Mouse (Mus musculus) ovary, adult 18-20 months (tissue): ENCODE measurements around the gene Mapk14.
"Not testable (repeated sequence)": the region's sequence is repeated elsewhere in the genome, so short reads cannot be mapped to it uniquely, and the experiment has no call there.

Source experiments
- DNase-seq: peaks from one replicate; pipeline ENCODE4 v3.0.0; 2022; ENCODE audit warnings: low spot score, mixed read lengths

The Mapk14 gene

DNA sequence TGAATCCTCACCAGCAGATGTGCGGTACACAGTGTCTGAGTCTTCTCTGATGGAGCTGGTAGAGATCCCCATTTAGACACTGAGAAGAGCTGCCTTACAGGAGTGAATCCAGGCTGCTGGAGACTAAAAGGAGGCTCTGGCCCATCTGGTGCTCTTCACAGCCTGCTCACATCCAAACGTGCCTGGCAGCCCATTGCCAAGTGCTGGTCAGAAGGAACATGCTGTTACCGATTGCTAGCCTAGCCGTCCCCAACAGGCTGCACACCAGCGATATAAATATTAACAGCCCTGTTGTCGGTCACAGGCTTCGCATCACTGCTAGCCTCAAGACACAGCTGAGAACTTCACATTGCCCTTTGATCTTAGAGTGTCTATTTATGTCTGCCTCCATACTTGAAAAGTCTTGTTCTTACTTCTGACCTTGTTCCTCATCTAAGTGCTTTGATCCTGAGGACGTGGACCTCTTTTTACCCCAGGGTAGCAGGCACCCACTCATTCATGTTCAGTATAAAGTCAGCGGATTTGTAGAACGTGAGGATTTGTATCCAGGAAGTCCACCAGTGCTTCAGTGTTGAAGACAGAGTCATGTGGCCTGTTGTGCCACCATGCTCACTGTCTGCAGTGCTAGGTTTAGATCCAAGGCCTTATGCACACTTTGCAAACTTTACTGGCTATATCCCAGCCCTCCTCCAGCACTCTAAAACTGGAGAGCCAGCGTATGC is 52.2 kb downstream of the Mapk14 start:
- DNase-seq = no peak

DNA sequence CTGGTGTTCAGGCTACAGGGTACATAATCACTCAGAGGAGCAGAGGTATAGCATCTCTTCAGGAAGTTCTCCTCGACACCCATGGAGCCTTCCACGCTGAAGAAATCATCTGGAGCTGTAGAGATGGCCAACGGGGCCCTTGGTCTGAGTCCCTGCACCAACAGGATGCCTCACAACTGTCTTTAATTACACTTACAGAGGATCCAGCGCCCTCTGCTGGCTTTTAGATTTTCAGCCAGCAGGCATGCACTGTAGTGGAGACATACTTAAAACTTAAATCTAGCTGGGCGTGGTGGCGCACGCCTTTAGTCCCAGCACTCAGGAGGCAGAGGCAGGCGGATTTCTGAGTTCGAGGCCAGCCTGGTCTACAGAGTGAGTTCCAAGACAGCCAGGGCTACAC is 52.8 kb downstream of the Mapk14 start:
- DNase-seq = no peak

- no peak for DNase-seq
Observed at GRCm38 (mm10) chr17:28745773-28746172, 54.6 kb downstream of the Mapk14 start.

- DNase-seq = no peak
Observed at GRCm38 (mm10) chr17:28748001-28748400, 56.9 kb downstream of the Mapk14 start.

DNA sequence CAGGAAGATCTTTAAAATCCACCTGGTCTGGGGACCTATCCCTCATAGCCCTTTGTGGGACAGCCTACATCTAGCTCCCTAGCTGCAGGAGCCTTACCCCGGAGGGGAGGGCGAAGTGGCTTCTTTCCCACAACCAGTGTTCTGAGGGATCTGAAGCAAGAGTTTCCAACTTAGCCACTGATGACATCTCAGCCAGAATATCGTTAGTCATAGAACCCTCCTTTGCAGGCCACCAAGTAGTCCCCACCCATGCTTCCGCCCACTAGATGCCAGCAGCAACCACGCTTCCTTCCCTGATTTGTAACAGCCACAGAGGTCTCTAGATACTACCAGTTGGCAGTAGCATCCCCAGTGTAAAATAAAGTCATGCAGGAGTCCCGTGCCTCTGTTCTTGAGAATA is 59.5 kb downstream of the Mapk14 start:
- DNase-seq = no peak

DNA sequence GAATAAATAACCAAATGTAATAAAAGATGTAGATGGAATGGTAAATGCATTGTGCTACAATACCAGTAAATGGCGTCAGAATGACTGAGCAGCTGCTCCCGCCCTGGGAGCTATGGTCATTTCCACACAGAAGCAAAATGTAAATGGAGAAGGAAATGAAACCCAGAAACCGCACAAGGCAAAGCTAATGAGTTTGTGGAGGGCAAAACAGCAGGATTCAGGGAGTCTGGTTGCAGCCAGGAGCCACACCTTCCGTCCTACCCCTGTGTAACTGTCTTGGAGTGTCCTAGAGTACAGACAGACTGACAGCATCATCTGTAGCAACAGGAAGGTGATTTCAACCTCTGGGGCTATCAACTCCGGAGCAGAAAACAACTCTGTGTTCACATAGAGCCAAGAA is 65.3 kb downstream of the Mapk14 start:
- no peak for DNase-seq

DNA sequence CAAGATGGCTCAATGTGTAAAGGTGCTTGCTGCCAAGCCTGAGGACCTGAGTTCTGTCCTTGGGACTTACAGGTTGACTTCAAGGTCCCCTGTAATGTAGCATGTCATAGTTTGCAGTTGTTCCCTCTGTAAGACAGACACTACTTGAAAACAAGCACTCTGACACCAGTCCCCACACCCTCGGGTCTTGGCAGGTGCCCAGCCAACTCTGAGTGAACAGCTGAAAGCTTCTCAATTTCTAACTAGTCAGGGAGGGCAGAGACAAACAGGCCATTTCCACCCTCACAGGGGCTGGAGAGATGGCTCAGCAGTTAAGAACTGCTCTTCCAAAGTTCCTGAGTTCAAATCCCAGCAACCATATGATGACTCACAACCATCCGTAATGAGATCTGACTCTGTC is 66.3 kb downstream of the Mapk14 start:
- DNase-seq = no peak

GRCm38 (mm10) chr17:28760736-28761312 is 69.7 kb downstream of the Mapk14 start:
- DNase-seq = no peak

- peak; percentile 36 for DNase-seq
Observed at GRCm38 (mm10) chr17:28761871-28762270, 70.7 kb downstream of the Mapk14 start.

DNA sequence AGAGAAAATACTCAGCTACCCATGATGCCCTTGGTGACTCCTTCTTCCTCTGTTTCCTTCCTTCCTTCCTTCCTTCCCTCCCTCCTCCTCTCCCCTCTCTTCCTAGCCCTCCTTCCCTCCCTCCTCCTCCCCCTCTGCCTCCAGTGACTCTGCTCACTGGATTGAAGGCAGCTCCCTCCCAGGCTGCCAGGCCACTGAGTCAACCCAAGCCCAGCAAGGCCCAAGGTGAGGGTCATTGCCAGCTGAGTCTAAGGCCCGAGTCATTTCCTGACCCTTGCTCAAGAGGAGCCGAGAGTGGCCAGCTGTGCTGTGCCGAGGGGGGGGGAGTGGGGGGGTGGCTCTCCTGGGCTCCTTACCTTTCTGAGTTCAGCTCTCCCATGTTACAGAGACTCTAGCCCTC is 75.1 kb downstream of the Mapk14 start:
- no peak for DNase-seq

DNA sequence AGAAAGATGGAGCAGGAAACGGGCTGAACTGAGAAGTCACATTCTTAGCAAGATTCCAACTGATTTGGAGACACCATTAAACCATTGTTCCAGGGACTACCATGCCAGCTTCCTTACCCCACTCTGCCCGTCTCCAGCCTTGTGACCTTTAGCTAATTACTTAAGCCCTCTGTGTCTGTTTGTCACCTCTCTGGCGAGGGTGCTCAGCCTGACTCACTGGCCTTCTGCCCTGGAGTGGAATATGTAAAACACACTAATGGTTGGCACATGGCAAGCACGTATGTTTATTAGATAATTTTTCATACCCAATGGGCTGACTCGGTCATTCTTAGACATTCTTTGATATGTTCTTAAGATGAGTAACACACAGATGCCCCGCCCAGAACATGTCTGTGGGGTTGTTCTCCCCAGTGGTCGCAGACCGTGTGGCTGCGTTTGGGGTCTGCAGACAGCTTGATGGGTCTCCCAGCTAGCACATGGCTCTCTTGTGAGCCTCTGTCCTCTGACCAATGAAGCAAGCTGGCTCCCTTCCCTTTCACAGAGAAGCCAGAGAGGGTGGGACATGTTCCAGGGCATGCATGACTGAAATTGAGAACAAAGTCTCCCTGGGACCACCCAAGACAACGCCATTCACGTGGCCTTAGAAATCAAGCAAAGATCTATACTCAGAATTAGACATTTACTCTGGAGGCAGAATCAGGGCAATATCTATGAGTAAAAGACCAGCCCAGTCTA is 75.8 kb downstream of the Mapk14 start:
- DNase-seq = no peak

DNA sequence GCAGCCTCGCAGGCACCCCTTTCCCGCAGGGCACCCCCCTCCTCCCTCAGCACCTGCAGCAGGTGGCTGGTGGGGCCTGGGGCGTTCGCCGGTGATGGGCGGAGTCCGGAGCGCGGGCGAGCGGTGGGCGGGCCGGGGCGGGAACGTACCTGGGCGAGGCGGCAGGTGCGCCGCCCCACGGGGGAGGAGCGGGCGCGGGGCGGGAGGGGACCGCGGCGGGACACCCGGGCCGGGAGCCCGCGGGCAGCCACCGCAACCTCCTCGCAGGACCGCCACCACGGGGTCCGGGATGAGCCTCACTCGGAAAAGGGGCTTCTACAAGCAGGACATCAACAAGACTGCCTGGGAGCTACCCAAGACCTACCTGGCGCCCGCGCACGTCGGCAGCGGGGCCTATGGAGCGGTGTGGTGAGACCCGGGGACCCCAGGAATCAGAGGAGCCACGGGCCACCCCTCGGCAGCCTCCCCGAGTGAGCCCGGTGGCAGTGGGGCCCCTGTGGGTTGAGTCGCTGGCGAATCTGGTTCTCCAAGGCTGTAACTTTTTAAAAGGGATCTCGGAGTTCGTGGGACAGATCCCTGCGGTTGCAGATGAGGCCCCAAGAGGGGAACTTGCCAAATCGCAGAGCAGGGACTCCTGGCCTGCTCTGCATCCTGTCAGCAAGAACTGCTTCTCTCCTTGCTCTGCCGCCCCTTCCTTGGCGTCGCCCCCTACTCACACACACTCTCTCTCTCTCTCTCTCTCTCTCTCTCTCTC is 78.2 kb downstream of the Mapk14 start, which contains the start of gene Mapk13:
Mapk13 (plus strand) TSS at position 177 of the 754 bp plus-strand sequence.
- no peak for DNase-seq

GRCm38 (mm10) chr17:28769875-28770421 is 78.8 kb downstream of the Mapk14 start:
- no peak for DNase-seq

- DNase-seq = no peak
Observed at GRCm38 (mm10) chr17:28771289-28771688, 80.2 kb downstream of the Mapk14 start.

DNA sequence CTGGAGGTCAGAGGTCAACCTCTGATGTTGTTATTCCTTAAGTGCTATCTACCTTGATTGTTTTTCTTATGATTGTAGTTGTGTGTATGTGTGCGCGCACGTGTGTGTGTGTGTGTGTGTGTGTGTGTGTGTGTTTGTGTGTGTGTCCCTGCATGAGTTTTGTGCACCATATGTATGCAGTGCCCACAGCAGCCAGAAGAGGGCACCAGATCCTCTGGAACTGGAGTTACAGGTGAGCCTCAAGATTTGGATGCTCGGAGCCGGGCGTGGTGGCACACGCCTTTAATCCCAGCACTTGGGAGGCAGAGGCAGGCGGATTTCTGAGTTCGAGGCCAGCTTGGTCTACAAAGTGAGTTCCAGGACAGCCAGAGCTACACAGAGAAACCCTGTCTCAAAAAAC is 83.2 kb downstream of the Mapk14 start:
- DNase-seq = not testable (repeated sequence)

DNA sequence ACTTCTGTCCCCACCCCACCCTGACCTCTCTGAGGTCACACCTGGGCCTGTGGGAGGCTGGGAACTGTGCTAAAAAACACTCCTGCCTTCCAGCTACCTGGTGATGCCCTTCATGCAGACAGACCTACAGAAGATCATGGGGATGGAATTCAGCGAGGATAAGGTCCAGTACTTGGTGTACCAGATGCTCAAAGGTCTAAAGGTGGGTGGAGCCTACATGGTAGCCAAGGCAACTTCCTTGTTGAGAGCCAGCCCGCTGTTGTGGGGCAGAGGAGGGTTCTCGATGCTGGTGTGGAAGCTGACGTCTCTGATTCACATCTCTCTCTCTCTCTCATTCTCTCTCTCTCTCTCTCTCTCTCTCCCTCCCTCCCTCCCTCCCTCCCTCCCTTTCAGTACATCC is 84.0 kb downstream of the Mapk14 start:
- DNase-seq = no peak

GRCm38 (mm10) chr17:28776817-28777216 is 85.7 kb downstream of the Mapk14 start:
- DNase-seq = no peak

DNA sequence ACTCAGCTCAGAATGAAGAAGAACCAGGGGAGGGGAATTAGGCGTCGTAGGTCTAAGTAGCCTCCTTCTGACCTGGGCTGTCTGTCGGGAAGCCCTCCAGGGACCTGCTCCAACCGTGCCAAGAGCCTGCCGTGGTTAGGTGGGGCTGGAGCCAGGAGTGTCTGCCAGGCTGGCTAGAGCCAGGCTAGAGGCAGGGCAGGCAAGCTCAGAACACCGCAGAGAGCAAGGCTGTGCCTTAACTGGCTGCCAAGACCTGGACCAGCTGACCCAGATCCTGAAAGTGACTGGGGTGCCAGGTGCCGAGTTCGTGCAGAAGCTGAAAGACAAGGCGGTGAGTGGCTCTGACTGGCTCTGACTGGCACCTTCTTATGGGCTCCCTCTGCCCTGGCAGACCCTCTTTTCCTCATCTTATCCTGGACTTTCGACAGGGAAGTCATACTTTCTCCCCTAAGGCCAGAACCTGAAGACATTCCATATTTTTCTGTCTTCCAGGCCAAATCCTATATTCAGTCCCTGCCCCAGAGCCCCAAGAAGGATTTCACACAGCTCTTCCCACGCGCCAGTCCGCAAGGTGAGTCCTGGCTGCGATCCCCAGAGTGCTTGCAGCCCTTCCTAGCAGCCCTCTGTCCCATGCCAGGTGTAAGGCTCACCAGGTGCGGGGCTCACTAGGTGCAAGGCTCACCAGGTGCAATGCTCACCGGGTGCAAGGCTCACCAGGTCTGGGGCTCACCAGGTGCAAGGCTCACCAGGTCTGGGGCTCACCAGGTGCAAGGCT is 86.3 kb downstream of the Mapk14 start:
- no peak for DNase-seq

DNA sequence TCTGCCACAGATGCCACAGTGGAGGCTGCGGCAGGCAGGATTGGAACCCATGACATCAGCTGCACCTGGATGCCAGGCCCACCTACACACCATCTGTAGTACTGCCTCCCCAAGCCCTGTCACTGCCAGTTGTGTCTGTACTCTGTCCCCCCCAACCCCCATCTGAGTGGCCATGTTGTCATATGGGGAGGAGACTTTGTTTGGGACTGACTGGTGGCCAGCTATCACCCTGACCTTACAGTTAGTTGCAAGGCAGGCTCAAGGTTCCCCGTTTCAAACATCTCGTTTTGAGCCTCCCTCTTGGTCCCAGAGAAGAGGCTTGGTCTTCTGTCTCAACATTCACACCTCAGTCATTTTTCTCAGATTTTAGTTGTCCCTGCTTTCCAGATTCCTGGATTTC is 88.6 kb downstream of the Mapk14 start:
- DNase-seq = no peak

DNA sequence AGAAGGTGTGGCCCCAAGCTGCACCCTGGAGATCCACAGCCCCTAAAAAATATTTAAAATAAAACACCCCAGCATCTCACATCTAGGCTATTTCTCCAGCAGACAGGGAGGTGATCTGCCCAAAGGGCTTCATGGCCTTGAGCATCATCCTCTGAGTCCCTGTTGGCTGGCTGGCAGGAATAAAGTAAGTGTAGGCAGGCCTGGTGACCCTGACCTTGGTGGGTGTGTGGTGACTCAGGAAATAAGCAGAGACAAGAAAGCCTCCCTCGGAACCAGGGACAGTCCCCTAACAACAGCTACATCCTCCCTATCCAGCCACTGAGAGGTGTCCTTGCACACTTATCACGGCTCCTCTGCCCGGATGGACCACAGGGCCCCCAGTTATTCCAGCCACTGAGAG is 89.7 kb downstream of the Mapk14 start:
- peak; percentile 56 for DNase-seq

DNA sequence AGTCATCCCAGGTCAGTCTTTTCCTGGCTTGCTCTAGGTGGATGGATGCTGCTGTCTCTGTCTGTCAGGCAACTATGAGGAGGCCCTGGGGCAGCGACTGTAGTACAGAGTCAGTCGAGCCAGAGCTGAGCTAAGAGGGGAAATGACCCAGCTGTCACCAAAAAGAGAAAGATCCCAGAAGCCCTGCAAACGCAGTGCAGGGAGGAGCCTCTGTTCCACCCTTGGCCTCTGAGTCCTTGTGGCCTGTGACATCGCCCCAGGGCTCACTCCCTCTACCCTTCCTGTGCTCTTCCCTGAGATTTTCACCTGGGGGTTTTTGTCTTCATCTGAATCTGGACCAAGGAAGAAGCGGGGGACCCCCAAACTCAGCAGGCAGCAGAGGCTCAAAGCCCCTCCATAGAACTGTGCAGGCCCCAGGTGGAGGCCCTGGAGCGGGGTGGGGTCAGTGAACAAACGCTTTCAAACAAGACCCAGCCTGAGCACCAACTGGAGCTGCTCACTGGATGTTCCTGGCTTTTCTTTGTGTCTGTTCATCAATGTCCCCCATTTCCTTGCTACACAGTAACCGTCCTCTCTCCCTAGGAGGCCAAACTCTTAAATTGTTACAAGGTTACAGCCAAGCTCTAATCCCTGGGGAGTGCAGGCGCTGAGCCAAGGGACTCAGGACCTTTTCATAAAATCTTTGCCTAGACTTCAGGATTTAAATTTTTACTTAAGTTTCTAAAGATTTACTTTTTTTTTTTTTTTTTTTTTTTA is 90.3 kb downstream of the Mapk14 start:
- DNase-seq = no peak
